Mouse (Mus musculus) neural tube, embryonic 13.5 days (tissue): ENCODE measurements around the gene Mpp6. TPM values are rescaled to one million over a fixed set of nuclear protein-coding genes. Genes with fewer than 3 reads are reported as not detected.

ENCODE experiments used
- ATAC-seq: fragments of 200-750 bp; cut with Nextera tagmentation; 2 replicates; pipeline ENCODE4 v1.8.0; 2017; ENCODE audit warnings: low read depth, mild to moderate bottlenecking, moderate TSS enrichment, moderate library complexity
- H3K27ac ChIP-seq: fragments of 300-500 bp; sonication (generic); replicated peaks from 2 replicates; pipeline ENCODE4 v1.5.1; 2015; ENCODE audit warnings: moderate library complexity, mild to moderate bottlenecking, inconsistent platforms
- H3K27me3 ChIP-seq: fragments of 300-500 bp; sonication (generic); 2 replicates; pipeline ENCODE4 v1.6.1; 2015; ENCODE audit warnings: mild to moderate bottlenecking, inconsistent platforms
- H3K36me3 ChIP-seq: fragments of 300-500 bp; sonication (generic); 2 replicates; pipeline ENCODE4 v1.6.1; 2015; ENCODE audit warnings: mild to moderate bottlenecking, inconsistent platforms
- H3K4me1 ChIP-seq: fragments of 300-500 bp; sonication (generic); replicated peaks from 2 replicates; pipeline ENCODE4 v1.6.1; 2015; ENCODE audit warnings: inconsistent platforms
- H3K4me2 ChIP-seq: fragments of 300-500 bp; sonication (generic); 2 replicates; pipeline ENCODE4 v1.6.1; 2015; ENCODE audit warnings: inconsistent platforms, mild to moderate bottlenecking, moderate library complexity
- H3K4me3 ChIP-seq: fragments of 300-500 bp; sonication (generic); 2 replicates; pipeline ENCODE4 v1.5.1; 2015; ENCODE audit warnings: mild to moderate bottlenecking, inconsistent platforms
- H3K9ac ChIP-seq: fragments of 300-500 bp; sonication (generic); 2 replicates; pipeline ENCODE4 v1.6.1; 2015; ENCODE audit warnings: moderate library complexity, mild to moderate bottlenecking, inconsistent platforms
- H3K9me3 ChIP-seq: fragments of 300-500 bp; sonication (generic); 2 replicates; pipeline ENCODE4 v1.6.1; 2016; ENCODE audit warnings: inconsistent platforms
- WGBS: fragments of 180-500 bp; shearing (Covaris S2); methylation state at CpG from one replicate; pipeline ENCODE4 v1.1.7; 2015; 5-methylcytosine and 5-hydroxymethylcytosine counted together
- polyA plus RNA-seq: library from polyadenylated mRNA; unstranded; fragments of >200 nt; fragmentation: Nextera tagmentation; extraction: Ambion mirVana; gene quantifications from 2 replicates; pipeline ENCODE4 v1.2.1, GENCODE M21; 2015

Gene Mpp6
- polyA plus RNA-seq, 1 experiment from 2014 or later, result 59.5 TPM

DNA sequence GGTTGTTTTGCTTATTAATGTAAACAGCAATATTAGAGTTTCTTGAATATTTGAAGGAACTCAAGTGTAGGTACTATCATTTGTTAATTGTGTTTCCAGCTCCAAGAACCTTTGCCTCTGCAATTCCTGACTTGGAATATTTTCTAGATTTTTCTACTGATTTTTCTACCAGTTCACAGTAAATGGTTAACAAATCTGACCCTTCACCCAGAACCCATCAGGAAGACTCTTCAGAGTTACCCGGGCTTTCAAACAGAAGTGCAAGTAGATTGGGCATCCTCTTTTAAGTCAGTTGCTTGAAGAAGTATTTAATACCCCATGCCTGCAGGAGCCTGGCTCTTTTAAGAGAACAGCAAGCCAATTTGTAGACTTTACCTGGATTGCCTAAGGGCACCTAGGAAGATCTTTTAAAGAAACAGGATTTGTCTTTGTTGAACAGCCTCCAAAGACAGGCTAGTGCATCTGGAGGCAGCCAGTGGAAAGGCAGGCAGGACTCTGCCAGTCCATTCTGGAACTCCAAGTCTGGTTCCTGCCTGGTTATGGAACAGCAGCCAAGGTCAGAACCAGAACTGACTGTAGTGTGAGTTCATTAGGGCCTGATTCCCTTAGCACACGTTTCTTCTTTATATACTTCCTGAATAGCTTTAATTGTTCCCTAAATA lies 104.8 kb downstream of the Mpp6 start:
- no peak overlapping the region for H3K9ac ChIP-seq
- H3K4me2 ChIP-seq, result no peak overlapping the region
- H3K4me3 ChIP-seq, result no peak overlapping the region
- peaks cover 35% of the 10 kb centered on the region; the same call in 1 of the 2 replicates for H3K36me3 ChIP-seq
- H3K4me1 ChIP-seq, result no peaks in the 10 kb centered on the region
- ATAC-seq, result no peak
- 66% methylated on average over 2 of the region's 2 CpGs for WGBS
- H3K27me3 ChIP-seq, result no peaks in the 10 kb centered on the region
- H3K27ac ChIP-seq, result no peak overlapping the region
- H3K9me3 ChIP-seq, result no peaks in the 10 kb centered on the region

DNA sequence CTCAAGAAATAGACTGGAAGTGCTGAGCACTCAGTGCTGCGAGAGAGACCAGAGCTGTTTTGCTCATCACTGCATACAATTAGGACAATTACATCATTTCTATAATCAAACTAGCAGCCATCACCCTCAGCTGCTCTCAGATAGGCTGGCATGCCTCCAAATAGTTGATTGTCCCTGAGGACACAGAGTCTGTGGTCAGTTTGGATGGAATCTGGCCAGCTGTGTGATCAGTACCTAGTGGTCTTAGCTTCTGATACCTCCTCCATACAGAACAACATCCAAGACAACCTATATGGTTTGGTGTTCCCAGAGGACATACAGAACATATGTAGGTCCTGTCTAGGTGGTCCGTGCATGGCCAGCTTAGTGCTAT lies 105.3 kb downstream of the Mpp6 start:
- Histone ChIP-seq H3K36me3 (peaks cover 35% of the 10 kb centered on the region; the same call in 1 of the 2 replicates), H3K4me3 (no peak overlapping the region), H3K9me3 (no peaks in the 10 kb centered on the region), H3K27ac (no peak overlapping the region), H3K27me3 (no peaks in the 10 kb centered on the region), H3K9ac (no peak overlapping the region), H3K4me2 (no peak overlapping the region), H3K4me1 (no peaks in the 10 kb centered on the region)
- WGBS, result 82% methylated on average over 2 of the region's 2 CpGs
- ATAC-seq, result no peak

DNA sequence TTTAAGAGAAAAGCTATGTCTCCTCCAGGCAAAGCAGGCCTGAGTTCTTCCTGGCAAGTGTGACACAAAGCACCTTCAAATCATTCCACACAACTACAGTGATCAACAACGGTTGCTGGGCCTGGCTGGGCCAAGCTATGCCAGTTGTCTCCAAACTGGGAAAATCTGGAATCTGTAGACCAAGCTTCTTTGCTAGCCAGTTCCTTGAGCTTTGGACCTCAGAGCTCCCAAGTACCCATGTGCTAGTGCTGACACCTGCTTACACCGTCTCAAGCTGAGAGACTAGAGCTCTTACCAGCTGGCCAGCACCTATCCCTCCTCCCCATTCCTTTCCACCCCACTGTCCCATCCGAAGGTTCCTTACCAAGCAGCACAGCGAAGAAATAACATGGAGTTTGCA lies 105.9 kb downstream of the Mpp6 start:
- Histone ChIP-seq H3K27ac (no peak overlapping the region), H3K4me1 (no peaks in the 10 kb centered on the region), H3K9me3 (no peaks in the 10 kb centered on the region), H3K4me2 (no peak overlapping the region), H3K4me3 (no peak overlapping the region), H3K27me3 (no peaks in the 10 kb centered on the region), H3K36me3 (peaks cover 35% of the 10 kb centered on the region; the same call in 1 of the 2 replicates), H3K9ac (no peak overlapping the region)
- no peak for ATAC-seq
- 94% methylated on average over 4 of the region's 4 CpGs for WGBS

GRCm38 (mm10) chr6:50218628-50219027 lies 108.6 kb downstream of the Mpp6 start:
- ATAC-seq, result no peak
- 72% methylated on average over 3 of the region's 3 CpGs for WGBS
- H3K27ac ChIP-seq, result no peak overlapping the region
- no peaks in the 10 kb centered on the region for H3K4me1 ChIP-seq
- H3K9ac ChIP-seq, result no peak overlapping the region
- H3K27me3 ChIP-seq, result no peaks in the 10 kb centered on the region
- H3K4me2 ChIP-seq, result no peak overlapping the region
- no peak overlapping the region for H3K4me3 ChIP-seq
- H3K36me3 ChIP-seq, result peaks cover 29% of the 10 kb centered on the region; the same call in 1 of the 2 replicates
- no peaks in the 10 kb centered on the region for H3K9me3 ChIP-seq

DNA sequence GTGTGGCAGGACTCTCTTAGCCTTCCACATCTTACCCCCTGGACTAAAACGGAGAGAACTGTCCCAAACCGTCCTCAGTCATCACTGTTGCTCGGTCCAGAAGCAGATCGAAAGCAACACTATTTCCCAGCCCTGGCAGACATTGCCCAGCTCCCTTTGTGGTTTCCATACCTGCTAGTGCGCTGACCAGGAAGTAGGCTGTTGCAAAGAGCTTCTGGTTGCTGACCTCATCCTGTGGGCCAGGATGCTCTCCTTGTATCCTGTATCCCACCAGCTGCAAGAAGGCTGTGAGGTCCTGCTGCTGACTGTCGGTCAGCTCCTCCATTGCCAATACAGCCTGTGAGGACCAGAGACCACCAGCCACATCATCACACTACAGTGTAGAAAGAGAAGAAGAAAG lies 109.0 kb downstream of the Mpp6 start:
- no peak for ATAC-seq

GRCm38 (mm10) chr6:50220863-50221262 lies 110.8 kb downstream of the Mpp6 start:
- no peaks in the 10 kb centered on the region for H3K27me3 ChIP-seq
- no peak for ATAC-seq
- no peak overlapping the region for H3K9ac ChIP-seq
- H3K4me3 ChIP-seq, result no peak overlapping the region
- no peak overlapping the region for H3K27ac ChIP-seq
- no peaks in the 10 kb centered on the region for H3K4me1 ChIP-seq
- H3K4me2 ChIP-seq, result no peak overlapping the region
- H3K36me3 ChIP-seq, result peaks cover 17% of the 10 kb centered on the region; the same call in 1 of the 2 replicates
- H3K9me3 ChIP-seq, result no peaks in the 10 kb centered on the region
- 57% methylated on average over 6 of the region's 6 CpGs for WGBS

More for the DNA sequence above, 109.0 kb downstream of the Mpp6 start:
- 88% methylated on average over 6 of the region's 6 CpGs for WGBS
- Histone ChIP-seq H3K27me3 (no peaks in the 10 kb centered on the region), H3K36me3 (peaks cover 25% of the 10 kb centered on the region; the same call in 1 of the 2 replicates), H3K27ac (no peak overlapping the region), H3K9ac (no peak overlapping the region), H3K4me3 (no peak overlapping the region), H3K4me1 (no peaks in the 10 kb centered on the region), H3K4me2 (no peak overlapping the region), H3K9me3 (no peaks in the 10 kb centered on the region)

GRCm38 (mm10) chr6:50222351-50222750 lies 112.3 kb downstream of the Mpp6 start:
- Histone ChIP-seq H3K4me3 (no peak overlapping the region), H3K27me3 (no peaks in the 10 kb centered on the region), H3K9me3 (no peaks in the 10 kb centered on the region), H3K9ac (no peak overlapping the region), H3K36me3 (peaks cover 23% of the 10 kb centered on the region), H3K27ac (no peak overlapping the region), H3K4me2 (no peak overlapping the region), H3K4me1 (no peaks in the 10 kb centered on the region)
- ATAC-seq, result no peak
- WGBS, result 83% methylated on average over 5 of the region's 5 CpGs

DNA sequence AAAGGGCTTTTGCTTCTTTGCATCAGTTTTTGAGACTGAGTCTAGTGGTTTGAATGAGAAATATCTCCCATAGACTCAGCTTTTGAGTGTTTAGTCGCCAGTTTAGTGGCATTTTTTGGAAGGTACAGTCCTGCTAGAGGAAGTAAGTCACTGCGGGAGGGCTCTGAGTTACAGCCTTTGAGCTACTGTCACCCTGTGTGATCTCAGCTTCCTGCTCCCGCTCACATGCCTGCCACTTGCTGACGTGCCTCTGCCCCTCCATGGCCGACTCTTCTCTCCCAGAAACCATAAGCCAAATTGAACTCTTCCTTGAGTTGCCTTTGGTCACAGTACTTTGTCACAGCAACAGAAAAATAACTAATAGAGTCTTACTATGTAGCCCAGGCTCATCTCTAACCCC lies 112.9 kb downstream of the Mpp6 start:
- Histone ChIP-seq H3K9me3 (no peaks in the 10 kb centered on the region), H3K4me1 (no peaks in the 10 kb centered on the region), H3K27me3 (no peaks in the 10 kb centered on the region), H3K36me3 (peaks cover 24% of the 10 kb centered on the region), H3K27ac (no peak overlapping the region), H3K4me2 (no peak overlapping the region), H3K9ac (no peak overlapping the region), H3K4me3 (no peak overlapping the region)
- ATAC-seq, result no peak
- WGBS, result 70% methylated on average over 5 of the region's 5 CpGs

GRCm38 (mm10) chr6:50223606-50224005 lies 113.6 kb downstream of the Mpp6 start:
- Histone ChIP-seq H3K4me1 (peaks cover 6% of the 10 kb centered on the region; the same call in 1 of the 2 replicates), H3K9me3 (no peaks in the 10 kb centered on the region), H3K27ac (no peak overlapping the region), H3K36me3 (peaks cover 28% of the 10 kb centered on the region), H3K9ac (no peak overlapping the region), H3K27me3 (no peaks in the 10 kb centered on the region), H3K4me2 (no peak overlapping the region), H3K4me3 (no peak overlapping the region)
- WGBS, result 88% methylated on average over 4 of the region's 4 CpGs
- no peak for ATAC-seq

DNA sequence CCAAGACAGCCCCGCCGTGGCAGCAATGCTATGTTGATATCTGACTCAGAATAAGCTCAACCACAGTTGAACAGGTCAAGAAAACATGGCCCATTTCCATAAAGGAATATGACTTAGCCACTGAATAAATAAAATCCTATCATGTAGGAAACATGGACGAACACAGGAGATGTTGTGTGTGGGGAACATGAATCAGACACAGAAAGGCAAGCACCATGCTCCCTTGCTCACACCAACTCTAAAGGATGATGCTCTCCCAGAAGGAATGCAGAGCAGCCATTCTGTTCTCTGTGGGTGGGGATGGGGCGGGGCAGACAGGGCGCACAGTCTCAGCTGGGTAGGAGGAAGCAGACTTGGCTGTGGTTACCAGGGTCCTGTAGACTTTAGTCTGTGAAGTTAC lies 115.2 kb downstream of the Mpp6 start:
- H3K4me1 ChIP-seq, result peaks cover 17% of the 10 kb centered on the region
- H3K27me3 ChIP-seq, result no peaks in the 10 kb centered on the region
- H3K9me3 ChIP-seq, result no peaks in the 10 kb centered on the region
- no peak overlapping the region for H3K9ac ChIP-seq
- WGBS, result 81% methylated on average over 5 of the region's 5 CpGs
- peaks cover 25% of the 10 kb centered on the region for H3K36me3 ChIP-seq
- no peak overlapping the region for H3K4me2 ChIP-seq
- ATAC-seq, result no peak
- H3K4me3 ChIP-seq, result no peak overlapping the region
- no peak overlapping the region for H3K27ac ChIP-seq

- peaks cover 17% of the 10 kb centered on the region for H3K4me1 ChIP-seq
- 81% methylated on average over 5 of the region's 5 CpGs for WGBS
- no peak overlapping the region for H3K4me3 ChIP-seq
- ATAC-seq, result no peak
- no peak overlapping the region for H3K9ac ChIP-seq
- H3K4me2 ChIP-seq, result no peak overlapping the region
- peaks cover 22% of the 10 kb centered on the region; the same call in 1 of the 2 replicates for H3K36me3 ChIP-seq
- H3K27me3 ChIP-seq, result no peaks in the 10 kb centered on the region
- H3K27ac ChIP-seq, result no peak overlapping the region
- no peaks in the 10 kb centered on the region for H3K9me3 ChIP-seq
Observed at GRCm38 (mm10) chr6:50228180-50228579, 118.1 kb downstream of the Mpp6 start.

DNA sequence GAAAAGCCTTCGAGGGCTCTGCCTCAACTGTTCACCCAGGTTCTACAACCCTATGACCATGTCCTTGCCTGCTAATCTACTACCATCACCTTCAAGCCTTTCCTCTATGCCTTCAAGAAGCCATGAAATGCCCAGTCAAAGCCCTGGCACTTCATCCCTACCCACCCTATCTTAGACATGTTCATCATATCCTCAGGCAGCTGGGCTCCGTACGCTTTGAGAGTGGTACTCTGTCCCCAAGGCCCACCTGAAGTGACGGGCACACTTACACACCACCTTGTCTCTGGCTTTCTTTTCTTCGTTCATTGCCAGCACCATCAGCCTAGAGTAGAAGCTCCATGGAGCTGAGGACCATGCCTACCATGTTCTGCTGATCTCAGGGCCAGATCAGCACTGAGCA lies 121.2 kb downstream of the Mpp6 start:
- ATAC-seq, result no peak
- no peak overlapping the region for H3K27ac ChIP-seq

GRCm38 (mm10) chr6:50232984-50233383 lies 122.9 kb downstream of the Mpp6 start:
- Histone ChIP-seq H3K4me1 (peaks cover 17% of the 10 kb centered on the region), H3K4me2 (no peak overlapping the region), H3K9me3 (no peaks in the 10 kb centered on the region), H3K27ac (no peak overlapping the region), H3K27me3 (no peaks in the 10 kb centered on the region), H3K4me3 (no peak overlapping the region), H3K36me3 (peaks cover 12% of the 10 kb centered on the region), H3K9ac (no peak overlapping the region)
- 63% methylated on average over 1 of the region's 1 CpGs for WGBS
- ATAC-seq, result no peak

More for the DNA sequence above, 121.2 kb downstream of the Mpp6 start:
- Histone ChIP-seq H3K4me1 (peaks cover 17% of the 10 kb centered on the region), H3K9me3 (no peaks in the 10 kb centered on the region), H3K4me3 (no peak overlapping the region), H3K9ac (no peak overlapping the region), H3K4me2 (no peak overlapping the region), H3K36me3 (peaks cover 22% of the 10 kb centered on the region), H3K27me3 (no peaks in the 10 kb centered on the region)
- 92% methylated on average over 5 of the region's 5 CpGs for WGBS
